Mouse (Mus musculus) MEL (cell line): ENCODE measurements around the gene Lactbl1. TPM values are rescaled to one million over a fixed set of nuclear protein-coding genes. Genes with fewer than 3 reads are reported as not detected.

Source experiments
- DNase-seq: peaks from one replicate; pipeline ENCODE4 v3.0.0; 2011; ENCODE audit warnings: low read depth, low spot score
- H3K27ac ChIP-seq: 2 replicates; pipeline ENCODE4 v1.5.1; 2012; ENCODE audit warnings: low read depth, mild to moderate bottlenecking, control low read depth, low read length, moderate library complexity; ENCODE audit not compliant: control insufficient read depth
- H3K27me3 ChIP-seq, 2 experiments: fragments of 150-350 bp in 1 of 2; sonication (generic) in 1 of 2; 2 replicates each; pipeline ENCODE4 v1.6.1; 2012; ENCODE audit warnings: low read length in 2 of 2, mild to moderate bottlenecking in 2 of 2, improper control_type of control experiment in 1 of 2, moderate library complexity in 1 of 2; ENCODE audit not compliant: insufficient read depth in 2 of 2, control insufficient read depth in 1 of 2
- H3K36me3 ChIP-seq, 2 experiments: 2 replicates each; pipeline ENCODE4 v1.6.1; 2012 to 2014; ENCODE audit warnings: low read length in 2 of 2, improper control_type of control experiment in 1 of 2, inconsistent platforms in 1 of 2, mild to moderate bottlenecking in 1 of 2; ENCODE audit not compliant: insufficient read depth in 2 of 2, control insufficient read depth in 1 of 2
- H3K4me1 ChIP-seq, 2 experiments: fragments of 150-350 bp in 1 of 2; sonication (generic) in 1 of 2; 2 replicates each; pipeline ENCODE4 v1.6.1; 2012; ENCODE audit warnings: low read length in 2 of 2, improper control_type of control experiment in 1 of 2, mild to moderate bottlenecking in 1 of 2; ENCODE audit not compliant: insufficient read depth in 2 of 2, control insufficient read depth in 1 of 2
- H3K4me3 ChIP-seq, 2 experiments: fragments of 150-350 bp in 1 of 2; sonication (generic) in 1 of 2; 2 replicates each; pipeline ENCODE4 v1.5.1; 2012; ENCODE audit warnings: low read depth in 2 of 2, low read length in 2 of 2, mild to moderate bottlenecking in 2 of 2, moderate library complexity in 2 of 2, control low read depth in 1 of 2, improper control_type of control experiment in 1 of 2; ENCODE audit not compliant: control insufficient read depth in 1 of 2, insufficient read depth in 1 of 2
- H3K79me2 ChIP-seq: 2 replicates; pipeline ENCODE4 v1.6.1; 2012; ENCODE audit warnings: mild to moderate bottlenecking, low read length, moderate library complexity; ENCODE audit not compliant: control insufficient read depth, poor library complexity, insufficient read depth
- H3K9ac ChIP-seq: 2 replicates; pipeline ENCODE4 v1.6.1; 2012; ENCODE audit warnings: low read depth, mild to moderate bottlenecking, control low read depth, low read length, moderate library complexity; ENCODE audit not compliant: control insufficient read depth, poor library complexity, severe bottlenecking
- H3K9me3 ChIP-seq: fragments of 150-350 bp; sonication (generic); replicated peaks from 2 replicates; pipeline ENCODE4 v1.6.1; 2012; ENCODE audit warnings: mild to moderate bottlenecking, low read length, improper control_type of control experiment, moderate library complexity; ENCODE audit not compliant: insufficient read depth
- CHD1 ChIP-seq: IDR thresholded peaks from 2 replicates; pipeline ENCODE4 v1.6.1; 2012; ENCODE audit warnings: low read depth, mild to moderate bottlenecking, inconsistent platforms, low read length, improper control_type of control experiment
- CTCF ChIP-seq, 3 experiments: IDR thresholded peaks in 2 of 3; conservative IDR thresholded peaks in 1 of 3; 2 replicates each; pipeline ENCODE4 v1.5.1; 2011 to 2012; ENCODE audit warnings: low read length in 3 of 3, low read depth in 2 of 3, mild to moderate bottlenecking in 2 of 3, improper control_type of control experiment in 1 of 3, inconsistent platforms in 1 of 3, mixed read lengths in 1 of 3, moderate library complexity in 1 of 3; ENCODE audit not compliant: control insufficient read depth in 1 of 3, insufficient read depth in 1 of 3, poor library complexity in 1 of 3, severe bottlenecking in 1 of 3
- E2F4 ChIP-seq: IDR thresholded peaks from 2 replicates; pipeline ENCODE4 v1.6.1; 2011; ENCODE audit warnings: low read depth, low read length, improper control_type of control experiment, borderline replicate concordance
- ELF1 ChIP-seq: IDR thresholded peaks from 2 replicates; pipeline ENCODE4 v1.6.1; 2014; ENCODE audit warnings: low read depth, mild to moderate bottlenecking, inconsistent platforms, low read length, improper control_type of control experiment, moderate library complexity
- EP300 ChIP-seq, 2 experiments: IDR thresholded peaks; 2 replicates each; pipeline ENCODE4 v1.6.1; 2011; ENCODE audit warnings: improper control_type of control experiment in 2 of 2, low read length in 2 of 2, low read depth in 1 of 2, mild to moderate bottlenecking in 1 of 2
- HCFC1 ChIP-seq: IDR thresholded peaks from 2 replicates; pipeline ENCODE4 v1.6.1; 2012; ENCODE audit warnings: low read depth, mild to moderate bottlenecking, inconsistent platforms, low read length, improper control_type of control experiment, moderate library complexity
- MAFK ChIP-seq: IDR thresholded peaks from 2 replicates; pipeline ENCODE4 v1.6.1; 2011; ENCODE audit warnings: low read depth, mild to moderate bottlenecking, low read length, improper control_type of control experiment, borderline replicate concordance
- MAX ChIP-seq: IDR thresholded peaks from 2 replicates; pipeline ENCODE4 v1.6.1; 2011; ENCODE audit warnings: low read length, improper control_type of control experiment
- MAZ ChIP-seq: IDR thresholded peaks from 2 replicates; pipeline ENCODE4 v1.6.1; 2012; ENCODE audit warnings: low read depth, mild to moderate bottlenecking, inconsistent platforms, low read length, improper control_type of control experiment
- MEF2A ChIP-seq: IDR thresholded peaks from 2 replicates; pipeline ENCODE4 v1.6.1; 2014; ENCODE audit warnings: low read depth, mild to moderate bottlenecking, inconsistent platforms, low read length, improper control_type of control experiment; ENCODE audit not compliant: poor library complexity, insufficient replicate concordance, severe bottlenecking; ENCODE audit errors: extremely low read depth
- NELFE ChIP-seq: IDR thresholded peaks from 2 replicates; pipeline ENCODE4 v1.6.1; 2011; ENCODE audit warnings: low read depth, low read length, improper control_type of control experiment
- NRF1 ChIP-seq: IDR thresholded peaks from 2 replicates; pipeline ENCODE4 v1.6.1; 2014; ENCODE audit warnings: low read depth, mild to moderate bottlenecking, inconsistent platforms, low read length, improper control_type of control experiment, moderate library complexity; ENCODE audit not compliant: poor library complexity, insufficient read depth, severe bottlenecking
- POLR2A ChIP-seq, 2 experiments: IDR thresholded peaks; 2 replicates each; pipeline ENCODE4 v1.6.1; 2011 to 2012; ENCODE audit warnings: low read length in 2 of 2, mild to moderate bottlenecking in 2 of 2, control low read depth in 1 of 2, improper control_type of control experiment in 1 of 2, low read depth in 1 of 2, moderate library complexity in 1 of 2; ENCODE audit not compliant: control insufficient read depth in 1 of 2, insufficient read depth in 1 of 2, poor library complexity in 1 of 2
- POLR2AphosphoS5 ChIP-seq: IDR thresholded peaks from 2 replicates; pipeline ENCODE4 v1.6.1; 2012; ENCODE audit warnings: low read depth, borderline replicate concordance, mild to moderate bottlenecking, inconsistent platforms, low read length, moderate library complexity, mixed read lengths
- RAD21 ChIP-seq: IDR thresholded peaks from 2 replicates; pipeline ENCODE4 v1.6.1; 2011; ENCODE audit warnings: mild to moderate bottlenecking, low read depth, low read length, improper control_type of control experiment
- RCOR1 ChIP-seq: IDR thresholded peaks from 2 replicates; pipeline ENCODE4 v1.6.1; 2012; ENCODE audit warnings: low read depth, mild to moderate bottlenecking, inconsistent platforms, low read length, improper control_type of control experiment
- SMC3 ChIP-seq: IDR thresholded peaks from 2 replicates; pipeline ENCODE4 v1.6.1; 2011; ENCODE audit warnings: low read depth, low read length, improper control_type of control experiment
- TBP ChIP-seq: IDR thresholded peaks from 2 replicates; pipeline ENCODE4 v1.8.0; 2011; ENCODE audit warnings: low read depth, low read length, improper control_type of control experiment
- USF2 ChIP-seq, 2 experiments: IDR thresholded peaks; 2 replicates each; pipeline ENCODE4 v1.6.1; 2011 to 2012; ENCODE audit warnings: improper control_type of control experiment in 2 of 2, low read length in 2 of 2, borderline replicate concordance in 1 of 2, inconsistent platforms in 1 of 2, low read depth in 1 of 2, mild to moderate bottlenecking in 1 of 2; ENCODE audit not compliant: insufficient read depth in 1 of 2
- ZC3H11A ChIP-seq: IDR thresholded peaks from 2 replicates; pipeline ENCODE4 v1.6.1; 2012; ENCODE audit warnings: low read depth, mild to moderate bottlenecking, inconsistent platforms, low read length, improper control_type of control experiment
- ZKSCAN1 ChIP-seq: IDR thresholded peaks from 2 replicates; pipeline ENCODE4 v1.6.1; 2012; ENCODE audit warnings: low read depth, mild to moderate bottlenecking, inconsistent platforms, low read length, improper control_type of control experiment, moderate library complexity
- ZMIZ1 ChIP-seq: IDR thresholded peaks from 2 replicates; pipeline ENCODE4 v1.6.1; 2012; ENCODE audit warnings: low read depth, mild to moderate bottlenecking, inconsistent platforms, low read length, improper control_type of control experiment, moderate library complexity
- ZNF384 ChIP-seq: IDR thresholded peaks from 2 replicates; pipeline ENCODE4 v1.6.1; 2012; ENCODE audit warnings: low read depth, mild to moderate bottlenecking, inconsistent platforms, low read length, improper control_type of control experiment
- polyA plus RNA-seq, 2 experiments: library from polyadenylated mRNA; stranded (reverse) in 1 of 2; unstranded in 1 of 2; fragments of >175 nt in 1 of 2; fragments of >200 nt in 1 of 2; gene quantifications; 2 replicates each; pipeline versions ENCODE4 v1.2.1 to v1.2.4; 2012; ENCODE audit warnings: low replicate concordance in 2 of 2, low read depth in 1 of 2; ENCODE audit not compliant: insufficient read length in 2 of 2, insufficient read depth in 1 of 2, missing spikeins in 1 of 2
- total RNA-seq: library from RNA; depleted of rRNA; stranded (reverse); fragments of 300-350 nt; gene quantifications from 2 replicates; pipeline ENCODE4 v1.2.3, GENCODE M21; 2012

Lactbl1 gene
- total and polyA plus RNA-seq, 3 experiments: not detected

DNA sequence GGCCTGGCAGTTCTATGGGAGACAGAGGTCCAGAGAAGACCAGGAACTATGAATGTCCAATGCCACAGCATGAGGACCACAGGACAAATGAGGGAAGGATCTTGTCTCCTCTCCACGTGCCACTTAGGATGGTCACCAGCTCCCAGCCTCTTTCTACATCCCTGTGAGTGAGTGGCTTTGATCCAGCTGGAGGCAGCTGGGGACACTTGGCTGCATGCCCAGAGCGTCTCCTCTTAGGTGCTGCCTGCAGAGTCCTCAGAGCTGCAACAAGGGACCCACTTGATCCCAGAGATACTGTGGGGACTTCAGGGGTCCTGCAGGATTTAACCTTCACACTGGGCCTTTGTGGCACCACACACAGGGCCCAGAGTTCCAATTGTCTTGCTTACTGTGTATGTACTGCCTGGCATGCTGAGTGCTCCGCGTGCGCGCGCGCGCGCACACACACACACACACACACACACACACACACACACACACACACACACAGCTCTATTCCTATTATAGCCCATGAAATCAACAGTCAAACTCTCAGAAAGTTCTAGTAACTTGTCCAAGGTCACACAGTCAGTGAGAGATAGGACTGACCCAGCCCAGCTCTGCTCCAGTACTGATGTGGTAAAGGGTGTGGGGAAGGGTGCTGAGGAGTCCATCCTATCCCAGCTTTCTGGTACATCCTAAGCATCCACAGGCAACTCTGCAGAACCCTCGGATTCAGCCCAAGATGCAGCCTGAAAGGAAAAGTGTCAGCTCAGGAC, 9.0 kb downstream of the Lactbl1 start:
- no peaks in the 10 kb centered on the region for H3K27me3 ChIP-seq
- H3K4me1 ChIP-seq: no peaks in the 10 kb centered on the region
- peak; percentile 27 for DNase-seq
- no peaks in the 10 kb centered on the region for H3K79me2 ChIP-seq
- no peaks in the 10 kb centered on the region for H3K9me3 ChIP-seq
- H3K36me3 ChIP-seq: no peaks in the 10 kb centered on the region
- H3K9ac ChIP-seq: no peak overlapping the region
- TF ChIP-seq RCOR1 (no peak), ZC3H11A (no peak), ELF1 (no peak), NELFE (no peak), NRF1 (no peak), ZMIZ1 (no peak), MAZ (no peak)
- no peak overlapping the region for H3K4me3 ChIP-seq
- H3K27ac ChIP-seq: no peak overlapping the region

DNA sequence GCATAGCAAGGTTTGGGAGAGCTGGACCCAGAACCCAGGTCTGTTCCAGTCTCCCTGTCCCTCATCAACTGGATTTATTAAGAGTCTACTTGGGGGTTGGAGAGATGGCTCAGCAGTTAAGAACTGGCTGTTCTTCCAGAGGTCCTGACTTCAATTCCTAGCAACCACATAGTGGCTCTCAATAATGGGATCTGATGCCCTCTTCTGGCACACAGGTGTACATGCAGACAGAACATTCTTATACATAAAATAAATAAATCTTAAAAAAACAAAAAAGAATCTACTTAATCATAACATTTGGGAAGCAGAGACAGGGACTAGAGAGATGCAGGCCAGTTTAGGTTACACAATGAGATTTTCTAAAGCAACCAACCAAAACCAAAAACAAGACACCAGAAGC, 13.6 kb downstream of the Lactbl1 start:
- no peak overlapping the region for H3K4me3 ChIP-seq
- no peaks in the 10 kb centered on the region for H3K4me1 ChIP-seq
- H3K27me3 ChIP-seq: peaks cover 0 to 4% of the 10 kb centered on the region in 2 experiments; a peak in 3 of 4 replicates
- DNase-seq: no peak
- no peak overlapping the region for H3K27ac ChIP-seq
- no peak for TF ChIP-seq POLR2AphosphoS5
- TF ChIP-seq EP300 (IDR thresholded peaks at IDR 0.05; ENCODE audit: low read depth in 1 of 2, low read length in 2 of 2): no peak
- no peak for TF ChIP-seq USF2 (IDR thresholded peaks at IDR 0.05; ENCODE audit: borderline replicate concordance in 1 of 2, insufficient read depth in 1 of 2, low read depth in 1 of 2, low read length in 2 of 2)
- 0 out of 2 replicates have a peak, but pooled peaks have one; percentile 16 for TF ChIP-seq SMC3
- peak in 1 of 3 experiments; percentile 28; a peak in 1 of 6 replicates for TF ChIP-seq CTCF (IDR thresholded peaks at IDR 0.05 in 2 of 3, conservative IDR thresholded peaks at IDR 0.05 in 1 of 3; ENCODE audit: control insufficient read depth in 1 of 3, insufficient read depth in 1 of 3, low read depth in 2 of 3, low read length in 3 of 3, poor library complexity in 1 of 3, severe bottlenecking in 1 of 3)
- peak; percentile 1; the same call in 1 of the 2 replicates for TF ChIP-seq RAD21
- TF ChIP-seq, all 39 proteins: peak for 3
- Histone ChIP-seq H3K36me3 (no peaks in the 10 kb centered on the region), H3K9me3 (no peaks in the 10 kb centered on the region), H3K9ac (no peak overlapping the region), H3K79me2 (no peaks in the 10 kb centered on the region)

DNA sequence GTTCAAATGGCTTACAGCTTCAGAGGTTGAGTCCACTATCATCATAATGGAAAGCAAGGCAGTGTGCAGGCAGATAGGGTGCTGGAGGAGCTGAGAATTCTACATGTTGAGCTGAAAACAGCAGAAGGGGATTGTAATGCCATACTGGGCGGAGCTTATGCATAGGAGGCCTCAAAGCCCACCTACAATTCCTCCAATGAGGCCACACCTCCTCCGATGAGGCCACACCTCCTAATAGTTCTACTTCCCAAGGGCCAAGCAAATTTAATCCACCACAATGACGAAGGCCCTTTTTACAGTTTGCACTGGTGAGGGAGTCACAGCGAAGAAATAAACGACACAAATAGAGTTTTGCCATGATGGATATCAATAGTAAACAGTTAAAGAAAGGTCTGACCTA, 14.1 kb downstream of the Lactbl1 start:
- Histone ChIP-seq H3K79me2 (no peaks in the 10 kb centered on the region), H3K4me1 (no peaks in the 10 kb centered on the region), H3K9me3 (no peaks in the 10 kb centered on the region), H3K27me3 (peaks cover 0 to 4% of the 10 kb centered on the region in 2 experiments; a peak in 3 of 4 replicates), H3K36me3 (no peaks in the 10 kb centered on the region), H3K4me3 (no peak overlapping the region), H3K27ac (no peak overlapping the region)
- TF ChIP-seq POLR2A (IDR thresholded peaks at IDR 0.05; ENCODE audit: control insufficient read depth in 1 of 2, insufficient read depth in 1 of 2, low read depth in 1 of 2, low read length in 2 of 2, poor library complexity in 1 of 2): no peak
- no peak for TF ChIP-seq RAD21
- TF ChIP-seq E2F4: no peak
- TF ChIP-seq MAFK: no peak
- TF ChIP-seq ZNF384: no peak
- TF ChIP-seq USF2 (IDR thresholded peaks at IDR 0.05; ENCODE audit: borderline replicate concordance in 1 of 2, insufficient read depth in 1 of 2, low read depth in 1 of 2, low read length in 2 of 2): no peak
- TF ChIP-seq ZKSCAN1: no peak
- no peak for TF ChIP-seq CHD1
- TF ChIP-seq MEF2A: no peak
- no peak for TF ChIP-seq SMC3
- no peak for TF ChIP-seq TBP
- TF ChIP-seq NRF1: no peak
- TF ChIP-seq HCFC1: no peak
- TF ChIP-seq MAX: no peak
- TF ChIP-seq, all 39 proteins: peak for 0
- DNase-seq: no peak
- H3K9ac ChIP-seq: no peak overlapping the region
